Mouse (Mus musculus) small intestine, adult 2 months (tissue): ENCODE data around the gene Rab23.

ENCODE experiments used
- CTCF ChIP-seq: fragments of 200-500 bp; IDR thresholded peaks from 2 replicates; pipeline ENCODE4 v1.5.1; 2012; ENCODE audit warnings: low read depth, mild to moderate bottlenecking, control low read depth, inconsistent platforms, low read length, moderate library complexity, mixed read lengths; ENCODE audit not compliant: insufficient replicate concordance, insufficient read length; ENCODE audit errors: extremely low read depth
- POLR2A ChIP-seq: fragments of 200-500 bp; IDR thresholded peaks from 2 replicates; pipeline ENCODE4 v1.6.1; 2012; ENCODE audit warnings: low read depth, mild to moderate bottlenecking, control low read depth, inconsistent platforms, low read length, moderate library complexity

- no peak for TF ChIP-seq CTCF
- TF ChIP-seq POLR2A: no peak
Measured at GRCm38 (mm10) chr1:33784561-33784960, 64.9 kb downstream of the Rab23 start.
